Mouse (Mus musculus) embryonic facial prominence, embryonic 10.5 days (tissue): Measurements from ENCODE around the gene Nphs2. TPM values are rescaled to one million over a fixed set of nuclear protein-coding genes. Genes with fewer than 3 reads are reported as not detected.

Source experiments
- DNase-seq: peaks from one replicate; pipeline ENCODE4 v3.0.0-alpha.2; 2017; ENCODE audit warnings: low spot score
- H3K27ac ChIP-seq: fragments of 300-500 bp; sonication (generic); replicated peaks from 2 replicates; pipeline ENCODE4 v1.5.1; 2016; ENCODE audit warnings: mild to moderate bottlenecking
- H3K27me3 ChIP-seq: fragments of 300-500 bp; sonication (generic); replicated peaks from 2 replicates; pipeline ENCODE4 v1.6.1; 2016; ENCODE audit warnings: low read depth, mild to moderate bottlenecking; ENCODE audit not compliant: poor library complexity, severe bottlenecking
- H3K36me3 ChIP-seq: fragments of 300-500 bp; sonication (generic); replicated peaks from 2 replicates; pipeline ENCODE4 v1.6.1; 2016; ENCODE audit warnings: mild to moderate bottlenecking, moderate library complexity
- H3K4me1 ChIP-seq: fragments of 300-500 bp; sonication (generic); 2 replicates; pipeline ENCODE4 v1.6.1; 2016
- H3K4me3 ChIP-seq: fragments of 300-500 bp; sonication (generic); 2 replicates; pipeline ENCODE4 v1.5.1; 2016; ENCODE audit warnings: mild to moderate bottlenecking, moderate library complexity
- H3K9me3 ChIP-seq: fragments of 300-500 bp; sonication (generic); 2 replicates; pipeline ENCODE4 v1.6.1; 2016; ENCODE audit warnings: mild to moderate bottlenecking
- WGBS: fragments of 180-500 bp; shearing (Covaris S2); methylation state at CpG from one replicate; pipeline ENCODE4 v1.1.7; 2016; 5-methylcytosine and 5-hydroxymethylcytosine counted together
- polyA plus RNA-seq: library from polyadenylated mRNA; unstranded; fragments of >200 nt; fragmentation: Nextera tagmentation; extraction: Ambion mirVana; gene quantifications from 2 replicates; pipeline ENCODE4 v1.2.1, GENCODE M21; 2016

Nphs2 gene
- polyA plus RNA-seq, 1 experiment from 2014 or later, result not detected

DNA sequence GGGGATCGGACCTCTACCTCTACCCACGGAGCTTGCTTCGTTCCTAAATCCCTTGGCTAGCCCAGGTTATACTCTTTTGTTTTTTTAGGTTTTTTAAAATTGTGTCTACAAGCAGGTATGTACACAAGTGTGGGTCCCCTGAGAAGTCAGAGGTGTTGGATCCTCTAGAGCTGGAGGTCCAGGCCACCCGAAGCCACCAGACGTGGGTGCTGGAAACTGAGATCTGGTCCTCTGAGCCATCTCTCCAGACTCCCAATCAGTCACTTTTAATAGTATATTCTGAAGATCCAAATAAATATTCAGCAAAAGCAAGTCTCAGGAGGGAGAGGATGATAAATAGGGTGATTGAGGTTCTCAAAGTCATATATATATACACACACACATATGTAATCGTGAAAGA is 20.5 kb upstream of the Nphs2 start:
- Histone ChIP-seq H3K27ac (no peak overlapping the region), H3K9me3 (no peaks in the 10 kb centered on the region), H3K36me3 (no peaks in the 10 kb centered on the region), H3K4me1 (no peaks in the 10 kb centered on the region), H3K4me3 (no peak overlapping the region), H3K27me3 (no peaks in the 10 kb centered on the region; the same call in 1 of the 2 replicates)
- no peak for DNase-seq
- 96% methylated on average over 6 of the region's 6 CpGs for WGBS

- Histone ChIP-seq H3K27me3 (peaks cover 70% of the 10 kb centered on the region), H3K4me3 (peak within 1 kb of the TSS; percentile 80), H3K9me3 (peaks cover 4% of the 10 kb centered on the region; the same call in 1 of the 2 replicates), H3K27ac (peak within 1 kb of the TSS; percentile 48; the same call in 1 of the 2 replicates), H3K4me1 (peaks cover 11% of the 10 kb centered on the region), H3K36me3 (no peaks in the 10 kb centered on the region)
- DNase-seq, result peak; percentile 71
- under 1% methylated on average over 85 of the region's 85 CpGs for WGBS
These were observed 7.4 kb upstream of the Nphs2 start, which contains the start of gene Tdrd5 for GRCm38 (mm10) chr1:156302911-156303749. TSS of gene Tdrd5 (minus strand) at chr1:156303664.

GRCm38 (mm10) chr1:156308595-156308994 is 1.9 kb upstream of the Nphs2 start:
- DNase-seq, result no peak
- no peaks in the 10 kb centered on the region for H3K9me3 ChIP-seq
- no peaks in the 10 kb centered on the region for H3K36me3 ChIP-seq
- no peak overlapping the region for H3K27ac ChIP-seq
- peaks cover 8% of the 10 kb centered on the region for H3K4me1 ChIP-seq
- peaks cover 89% of the 10 kb centered on the region for H3K27me3 ChIP-seq
- no peak overlapping the region for H3K4me3 ChIP-seq
- WGBS, result 86% methylated on average over 1 of the region's 1 CpGs

GRCm38 (mm10) chr1:156323126-156323525 is 12.6 kb downstream of the Nphs2 start:
- DNase-seq, result no peak
- H3K4me1 ChIP-seq, result no peaks in the 10 kb centered on the region
- no peaks in the 10 kb centered on the region for H3K9me3 ChIP-seq
- 90% methylated on average over 9 of the region's 9 CpGs for WGBS
- no peak overlapping the region for H3K4me3 ChIP-seq
- H3K27ac ChIP-seq, result no peak overlapping the region
- H3K27me3 ChIP-seq, result no peaks in the 10 kb centered on the region
- H3K36me3 ChIP-seq, result no peaks in the 10 kb centered on the region

DNA sequence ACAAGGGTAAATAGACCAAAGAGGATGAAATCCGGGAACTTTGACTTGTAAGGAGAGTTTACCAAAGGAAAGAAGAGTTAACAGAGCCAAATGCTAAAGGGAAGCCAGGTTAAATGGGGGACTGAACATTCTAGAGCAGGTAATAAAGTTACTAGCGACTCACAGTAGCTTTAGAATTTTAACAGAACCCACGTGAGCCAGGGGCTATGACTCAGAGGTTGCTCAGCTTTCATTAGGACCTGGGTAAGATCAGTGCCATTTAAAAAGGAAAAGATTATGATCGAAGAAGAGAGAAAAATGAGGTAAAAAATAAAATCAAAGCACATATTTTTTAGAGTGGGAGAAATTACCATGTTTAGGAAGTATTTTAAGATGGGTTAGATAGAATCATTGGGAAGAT is 30.3 kb downstream of the Nphs2 start:
- Histone ChIP-seq H3K27me3 (no peaks in the 10 kb centered on the region), H3K4me1 (no peaks in the 10 kb centered on the region), H3K36me3 (no peaks in the 10 kb centered on the region), H3K27ac (no peak overlapping the region), H3K9me3 (no peaks in the 10 kb centered on the region), H3K4me3 (no peak overlapping the region)
- no peak for DNase-seq
- WGBS, result 83% methylated on average over 4 of the region's 4 CpGs

DNA sequence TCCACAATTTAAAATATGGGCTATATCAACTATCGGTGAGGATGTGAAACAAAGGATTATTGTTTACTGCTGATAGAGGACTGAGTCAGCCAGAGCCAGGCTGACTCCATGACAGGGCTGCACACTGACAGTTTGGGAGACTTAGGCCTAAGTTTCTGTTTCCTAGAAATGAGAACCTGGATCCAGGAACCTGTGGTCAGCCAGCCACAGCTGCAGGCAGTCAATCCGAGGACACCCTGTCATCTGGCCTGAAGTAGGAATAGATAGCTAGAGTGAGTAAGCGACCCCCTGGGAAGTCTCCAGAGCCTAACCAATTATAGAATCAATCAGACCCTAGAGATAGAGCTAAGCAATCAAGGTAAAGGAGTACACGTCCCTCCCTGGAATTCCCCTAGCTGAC is 33.9 kb downstream of the Nphs2 start:
- Histone ChIP-seq H3K36me3 (no peaks in the 10 kb centered on the region), H3K27ac (no peak overlapping the region), H3K4me3 (no peak overlapping the region), H3K4me1 (no peaks in the 10 kb centered on the region), H3K27me3 (no peaks in the 10 kb centered on the region), H3K9me3 (no peaks in the 10 kb centered on the region)
- no peak for DNase-seq
- 63% methylated on average over 4 of the region's 4 CpGs for WGBS

- WGBS, result 90% methylated on average over 4 of the region's 4 CpGs
- Histone ChIP-seq H3K4me3 (no peak overlapping the region), H3K4me1 (no peaks in the 10 kb centered on the region), H3K27me3 (no peaks in the 10 kb centered on the region), H3K9me3 (no peaks in the 10 kb centered on the region), H3K27ac (no peak overlapping the region), H3K36me3 (no peaks in the 10 kb centered on the region)
- DNase-seq, result no peak
These were observed 35.1 kb downstream of the Nphs2 start for GRCm38 (mm10) chr1:156345633-156346032.

- H3K4me3 ChIP-seq, result no peak overlapping the region
- H3K27me3 ChIP-seq, result no peaks in the 10 kb centered on the region
- H3K27ac ChIP-seq, result no peak overlapping the region
- no peaks in the 10 kb centered on the region for H3K36me3 ChIP-seq
- no peaks in the 10 kb centered on the region for H3K4me1 ChIP-seq
- no peak for DNase-seq
- 84% methylated on average over 4 of the region's 4 CpGs for WGBS
- no peaks in the 10 kb centered on the region for H3K9me3 ChIP-seq
These were observed 38.5 kb downstream of the Nphs2 start for GRCm38 (mm10) chr1:156349031-156349430.

DNA sequence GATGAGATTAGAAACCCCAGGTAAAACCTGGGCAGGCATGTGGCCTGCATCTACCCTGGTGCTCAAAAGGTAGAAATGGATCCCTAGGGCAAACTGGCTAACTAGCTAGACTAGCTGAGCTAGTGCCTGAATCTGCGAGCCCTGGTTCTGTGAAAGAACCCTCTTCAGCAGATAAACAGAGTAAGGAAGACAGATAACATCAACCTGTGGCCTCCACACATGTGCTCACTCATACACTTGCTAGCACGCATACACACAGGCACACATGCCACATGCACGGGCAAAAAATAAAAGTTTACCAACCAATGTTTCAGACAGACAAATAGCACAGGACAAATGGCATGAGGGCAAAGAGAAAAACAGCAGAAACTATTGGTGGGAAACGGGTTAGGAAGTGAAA is 39.9 kb downstream of the Nphs2 start:
- Histone ChIP-seq H3K27me3 (no peaks in the 10 kb centered on the region), H3K36me3 (no peaks in the 10 kb centered on the region), H3K4me3 (no peak overlapping the region), H3K9me3 (no peaks in the 10 kb centered on the region), H3K27ac (no peak overlapping the region), H3K4me1 (no peaks in the 10 kb centered on the region)
- 83% methylated on average over 4 of the region's 4 CpGs for WGBS
- no peak for DNase-seq

- 85% methylated on average over 2 of the region's 2 CpGs for WGBS
- no peaks in the 10 kb centered on the region for H3K36me3 ChIP-seq
- no peak overlapping the region for H3K27ac ChIP-seq
- H3K27me3 ChIP-seq, result no peaks in the 10 kb centered on the region
- H3K9me3 ChIP-seq, result no peaks in the 10 kb centered on the region
- no peaks in the 10 kb centered on the region for H3K4me1 ChIP-seq
- no peak overlapping the region for H3K4me3 ChIP-seq
- no peak for DNase-seq
These were observed 41.9 kb downstream of the Nphs2 start for GRCm38 (mm10) chr1:156352466-156352865.

- no peaks in the 10 kb centered on the region for H3K4me1 ChIP-seq
- H3K36me3 ChIP-seq, result no peaks in the 10 kb centered on the region
- H3K27ac ChIP-seq, result no peak within 1 kb of the TSS
- H3K27me3 ChIP-seq, result no peaks in the 10 kb centered on the region
- 0 out of 2 replicates have a peak, but pooled peaks cover 4% of the 10 kb centered on the region for H3K9me3 ChIP-seq
- 90% methylated on average over 8 of the region's 8 CpGs for WGBS
- no peak for DNase-seq
- no peak within 1 kb of the TSS for H3K4me3 ChIP-seq
These were observed 55.2 kb downstream of the Nphs2 start, which contains the start of gene Gm2000 for GRCm38 (mm10) chr1:156365740-156366139. TSS of gene Gm2000 (plus strand) at chr1:156366040.
